Mouse (Mus musculus) mature B cell (primary cell): ENCODE data around the gene Gm17584.
"Not testable (repeated sequence)": the region's sequence is repeated elsewhere in the genome, so short reads cannot be mapped to it uniquely, and the experiment has no call there.

ENCODE experiments used
- in situ Hi-C: fragments of 300-500 bp; cut with MboI; formaldehyde crosslinking; loops from 2 replicates; pipeline ENCODE4 v1.14.3; 2019

Gm17584 gene

DNA sequence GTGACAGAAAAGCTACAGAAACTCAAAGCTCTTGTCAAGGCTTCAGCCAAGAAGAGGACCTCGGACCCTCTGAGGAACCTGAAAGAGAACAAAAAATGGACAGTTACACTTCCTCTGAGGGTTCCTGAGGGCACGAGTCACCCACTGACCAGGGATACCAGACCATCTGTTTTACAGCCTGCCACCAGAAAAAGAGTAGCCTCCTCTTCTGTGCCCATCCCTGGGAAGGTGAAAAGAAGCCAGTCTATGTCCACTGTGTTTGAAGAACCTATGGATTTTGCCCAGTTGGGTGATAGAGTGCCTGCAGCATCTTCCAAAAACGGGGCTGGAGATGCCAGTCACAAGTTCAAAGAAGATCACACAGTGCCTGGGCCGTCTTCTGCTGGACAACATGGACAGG, at the start of gene Gm17584:
TSS of gene Gm17584 (plus strand) at position 301 of the 400 bp plus-strand sequence.
- in situ Hi-C loops, result not testable (repeated sequence)
